8 mouse cellular contexts compared by ENCODE assay signal in the genomic region with DNA sequence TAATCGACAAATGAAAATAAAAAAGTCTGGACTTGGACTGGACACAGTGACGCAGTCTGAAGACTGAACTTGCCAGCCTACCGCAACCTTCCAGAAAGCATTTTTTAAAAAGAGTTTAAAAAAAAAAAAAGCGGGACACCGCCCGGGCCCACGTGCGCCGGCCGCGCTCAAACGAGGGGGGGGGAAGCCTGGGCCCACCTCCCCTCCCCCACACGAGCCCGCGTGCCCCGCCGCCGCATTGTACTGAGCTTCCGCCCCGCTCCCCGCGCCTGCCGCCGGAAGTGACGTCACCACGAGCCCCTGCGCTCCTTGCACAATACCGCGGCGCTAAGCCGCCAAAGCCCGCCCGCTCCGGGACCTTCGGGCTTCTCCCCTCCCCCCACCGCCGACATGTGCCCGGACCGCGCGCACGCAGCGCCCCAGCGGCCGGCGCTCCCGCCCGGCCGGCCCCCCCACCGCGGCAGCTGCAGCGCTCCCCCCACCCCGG. TPM values are rescaled to one million over a fixed set of nuclear protein-coding genes. Genes with fewer than 3 reads are reported as not detected.
DNase-seq lines count a peak whose midpoint lies in the region; ATAC-seq and TF ChIP-seq lines count a peak whose summit lies in the region.

No protein-coding gene starts in this region.

- H3K27ac ChIP-seq in cortical plate, adult 2 months (ENCODE audit: insufficient read depth, low read length) = no peak overlapping the region

- no peak for TF ChIP-seq POLR2A in cortical plate, adult 2 months (IDR thresholded peaks at IDR 0.05; ENCODE audit: extremely low read depth, insufficient read depth, low read length)

- intact Hi-C loops in left cerebral cortex, postnatal 10 days (cut with DNase I) = loop anchor here (1.0 to 5.0 kb wide), 2 partner anchors 70 to 111 kb away; a partner anchor contains a TSS

- TF ChIP-seq CTCF in cortical plate, adult 2 months (IDR thresholded peaks at IDR 0.05; ENCODE audit: extremely low read depth, insufficient read depth, low read length) = no peak

- peak; percentile 98 for DNase-seq in gastrocnemius, postnatal 10 days
- DNase-seq in left cerebral cortex, postnatal 10 days (ENCODE audit: extremely low spot score in 1 of 2, low spot score in 2 of 2) = peak; percentile 92 to 98
- peak; percentile 95 to 96 for DNase-seq in right cerebral cortex, postnatal 10 days (ENCODE audit: low spot score in 2 of 2)
- peak; percentile 96 for DNase-seq in urinary bladder, postnatal 14 days (ENCODE audit: low spot score)

- H3K4me1 ChIP-seq in cortical plate, adult 2 months (ENCODE audit: control insufficient read depth, insufficient read depth, low read length) = peaks cover 1% of the 10 kb centered on the region; the same call in 1 of the 2 replicates

- peak overlapping the region; percentile 97 for H3K4me3 ChIP-seq in cortical plate, adult 2 months (ENCODE audit: insufficient read depth, low read length)

- peak; percentile 68 for ATAC-seq in activated CD4-positive, CD25-positive, alpha-beta regulatory T cell, adult 4 months
- peak; percentile 63 for ATAC-seq in inflammation-experienced regulatory T-cells, adult 6 months
- ATAC-seq in megakaryocyte progenitor cell, adult 5-6 weeks (replicated peaks; ENCODE audit: poor library complexity) = peak; percentile 64

RNA-seq across cellular contexts. Expression of a gene that starts 1.3 kb away (rescaled TPM):
- 100 to 1,000 TPM in 1 of 2 experiments, 10 to 100 TPM in 1; 91.3 to 137 TPM for polyA plus RNA-seq in activated CD4-positive, CD25-positive, alpha-beta regulatory T cell, adult 4 months (2017; shearing (Covaris generic))
- 317 and 349 TPM in 2 replicates for polyA plus RNA-seq in cortical plate, adult 2 months (2012; rRNA removed)
- 100 to 1,000 TPM; 180 to 224 TPM for total RNA-seq in gastrocnemius, postnatal 10 days (2021)
- 100 to 1,000 TPM in 2 of 3 experiments, 10 to 100 TPM in 1; 89.8 to 166 (median 118) TPM for polyA plus RNA-seq in inflammation-experienced regulatory T-cells, adult 6 months (2017; shearing (Covaris generic))
- 100 to 1,000 TPM; 412 to 414 TPM for total RNA-seq in left cerebral cortex, postnatal 10 days (2021)
- total RNA-seq in megakaryocyte progenitor cell, adult 5-6 weeks (2015) = 640 and 703 TPM in 2 replicates
- 490 and 622 TPM in 2 replicates for total RNA-seq in megakaryocyte progenitor cell, adult 5-6 weeks (2017)

RNA-seq across cellular contexts. Expression of a gene that starts 17.4 kb away (rescaled TPM):
- polyA plus RNA-seq in activated CD4-positive, CD25-positive, alpha-beta regulatory T cell, adult 4 months (2017; shearing (Covaris generic)) = 100 to 1,000 TPM; 176 to 202 TPM
- 62.8 and 63.5 TPM in 2 replicates for polyA plus RNA-seq in cortical plate, adult 2 months (2012; rRNA removed)
- total RNA-seq in gastrocnemius, postnatal 10 days (2021) = 10 to 100 TPM; 35.3 to 38.1 TPM
- polyA plus RNA-seq in inflammation-experienced regulatory T-cells, adult 6 months (2017; shearing (Covaris generic)) = 100 to 1,000 TPM; 177 to 251 (median 244) TPM
- total RNA-seq in left cerebral cortex, postnatal 10 days (2021) = 10 to 100 TPM; 33.4 to 33.6 TPM
- 153 and 181 TPM in 2 replicates for total RNA-seq in megakaryocyte progenitor cell, adult 5-6 weeks (2015)
- total RNA-seq in megakaryocyte progenitor cell, adult 5-6 weeks (2017) = 153 and 163 TPM in 2 replicates
